Mouse (Mus musculus) retina, adult 2 months (tissue): ENCODE data around the gene B830017H08Rik.

Experiments used
- DNase-seq: peaks from one replicate; pipeline ENCODE4 v3.0.0-alpha.2; 2012; ENCODE audit warnings: low read depth, low spot score

The B830017H08Rik gene

DNA sequence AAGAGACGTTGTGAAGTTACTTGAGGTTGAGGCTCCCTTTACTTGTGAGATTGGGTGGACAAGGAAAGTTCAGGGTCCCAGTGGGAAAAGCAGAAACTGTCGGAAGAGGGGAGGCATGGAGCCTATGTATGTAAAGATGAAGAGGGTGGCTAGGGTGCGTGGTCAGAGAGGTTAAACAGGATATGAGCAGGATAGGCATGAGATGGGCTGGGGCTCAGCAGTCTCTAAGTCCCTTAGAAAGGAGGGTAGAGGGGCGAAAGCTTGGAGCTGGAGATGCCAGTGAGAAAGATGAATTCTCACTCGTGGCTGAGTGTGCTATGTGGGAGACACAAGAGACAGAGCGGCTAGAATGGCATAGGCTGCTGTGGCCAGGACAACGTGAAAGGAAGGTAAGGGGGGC, at the start of gene B830017H08Rik:
Gene B830017H08Rik (plus strand): TSS at position 301 of the 400 bp plus-strand sequence.
- DNase-seq = no peak

DNA sequence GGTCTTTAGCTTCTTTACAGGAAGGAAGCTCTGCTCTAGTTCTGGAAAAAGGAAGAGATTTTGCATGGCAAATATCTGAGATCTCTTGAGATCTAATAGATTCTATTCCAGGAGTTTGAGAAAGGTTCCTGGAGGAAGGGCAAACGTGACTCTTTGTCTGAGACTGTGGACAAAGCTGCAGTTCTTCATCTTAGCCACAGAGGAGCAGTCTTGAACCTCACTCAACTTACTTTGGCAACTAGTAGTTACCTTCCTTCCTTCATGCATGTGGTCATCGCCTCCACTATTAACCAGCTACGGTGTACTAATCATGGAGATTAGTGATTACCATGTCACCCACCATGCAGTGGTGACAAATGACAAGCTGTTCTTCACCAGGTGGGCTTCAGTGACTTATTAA, 47.6 kb upstream of the B830017H08Rik start:
- DNase-seq = no peak

DNA sequence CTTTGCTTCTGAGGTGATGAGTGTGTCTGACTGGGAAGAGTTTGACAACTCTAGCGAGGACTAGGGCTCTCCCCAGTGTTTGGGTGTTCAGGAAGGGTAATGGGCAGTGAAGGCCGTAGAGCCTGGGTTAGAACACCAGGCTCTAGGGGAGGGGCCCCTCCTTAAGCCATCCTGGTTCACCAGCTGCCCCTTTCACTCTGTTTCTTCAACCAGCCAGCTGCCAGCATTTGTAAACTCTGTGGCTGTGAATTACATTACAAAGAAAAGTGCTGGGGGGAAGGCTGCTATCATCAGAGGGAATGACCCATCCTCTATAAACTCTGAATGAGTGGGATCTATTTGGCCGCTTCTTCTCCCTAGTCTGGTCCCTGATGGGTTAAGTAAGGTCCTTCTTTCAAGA, 40.2 kb upstream of the B830017H08Rik start:
- no peak for DNase-seq

DNA sequence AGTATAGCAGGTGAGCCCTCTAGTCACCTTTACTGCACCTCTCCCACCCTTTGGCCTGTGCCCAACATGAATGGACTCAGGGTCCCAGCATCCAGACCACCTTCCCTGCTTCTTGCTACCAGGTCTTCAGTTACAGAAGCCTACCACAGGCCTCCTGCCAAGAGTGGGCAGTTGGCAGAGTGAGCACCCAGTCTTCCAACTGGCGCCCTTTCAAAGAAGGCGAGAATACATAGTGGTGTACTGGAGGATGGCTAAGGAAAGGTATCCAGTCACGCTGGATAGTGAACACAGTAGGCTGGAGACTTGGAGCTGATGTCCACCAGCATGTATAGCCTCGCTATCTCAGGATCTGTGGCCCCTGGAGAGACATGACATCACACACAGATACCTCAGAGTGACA, 38.9 kb upstream of the B830017H08Rik start:
- no peak for DNase-seq

DNA sequence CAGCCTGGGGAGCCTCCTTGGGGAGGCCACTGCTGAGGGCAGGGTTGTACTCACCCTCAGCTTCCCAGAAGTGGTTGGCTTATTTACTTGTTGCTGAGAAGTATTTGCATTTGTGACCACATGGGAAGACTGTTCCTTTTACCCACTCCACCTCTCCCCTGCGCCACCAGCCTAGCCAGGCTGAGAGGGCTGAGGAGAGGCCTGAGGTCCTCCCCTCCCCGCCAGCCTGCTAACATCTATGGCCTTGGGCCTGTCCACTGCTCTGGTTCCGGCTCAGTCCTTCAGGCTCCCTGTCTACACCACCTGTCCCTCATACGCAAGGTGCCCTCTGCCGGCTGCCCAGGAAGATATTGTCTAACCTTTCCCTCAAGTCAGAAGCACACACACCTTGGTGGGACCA, 37.3 kb upstream of the B830017H08Rik start:
- DNase-seq = no peak

DNA sequence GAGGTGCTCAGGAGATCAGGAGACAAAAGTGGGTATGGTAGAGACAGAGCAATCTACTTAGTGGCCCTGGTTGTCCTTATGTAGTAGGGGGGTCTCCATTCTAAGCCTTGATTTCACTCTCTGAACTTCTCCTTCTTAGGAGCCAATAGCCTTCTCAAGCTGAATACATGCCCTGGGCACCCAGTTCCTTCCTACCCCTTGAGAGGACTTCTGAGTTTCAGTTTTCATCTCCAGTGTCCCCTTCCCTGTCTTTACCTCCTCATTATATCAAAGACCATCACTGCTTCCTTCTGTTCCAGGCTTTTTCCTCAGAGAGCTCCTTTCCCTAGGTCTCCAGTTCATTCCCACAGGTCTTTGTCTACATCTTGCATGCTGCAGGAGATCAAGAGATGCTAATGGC, 36.4 kb upstream of the B830017H08Rik start:
- no peak for DNase-seq

DNA sequence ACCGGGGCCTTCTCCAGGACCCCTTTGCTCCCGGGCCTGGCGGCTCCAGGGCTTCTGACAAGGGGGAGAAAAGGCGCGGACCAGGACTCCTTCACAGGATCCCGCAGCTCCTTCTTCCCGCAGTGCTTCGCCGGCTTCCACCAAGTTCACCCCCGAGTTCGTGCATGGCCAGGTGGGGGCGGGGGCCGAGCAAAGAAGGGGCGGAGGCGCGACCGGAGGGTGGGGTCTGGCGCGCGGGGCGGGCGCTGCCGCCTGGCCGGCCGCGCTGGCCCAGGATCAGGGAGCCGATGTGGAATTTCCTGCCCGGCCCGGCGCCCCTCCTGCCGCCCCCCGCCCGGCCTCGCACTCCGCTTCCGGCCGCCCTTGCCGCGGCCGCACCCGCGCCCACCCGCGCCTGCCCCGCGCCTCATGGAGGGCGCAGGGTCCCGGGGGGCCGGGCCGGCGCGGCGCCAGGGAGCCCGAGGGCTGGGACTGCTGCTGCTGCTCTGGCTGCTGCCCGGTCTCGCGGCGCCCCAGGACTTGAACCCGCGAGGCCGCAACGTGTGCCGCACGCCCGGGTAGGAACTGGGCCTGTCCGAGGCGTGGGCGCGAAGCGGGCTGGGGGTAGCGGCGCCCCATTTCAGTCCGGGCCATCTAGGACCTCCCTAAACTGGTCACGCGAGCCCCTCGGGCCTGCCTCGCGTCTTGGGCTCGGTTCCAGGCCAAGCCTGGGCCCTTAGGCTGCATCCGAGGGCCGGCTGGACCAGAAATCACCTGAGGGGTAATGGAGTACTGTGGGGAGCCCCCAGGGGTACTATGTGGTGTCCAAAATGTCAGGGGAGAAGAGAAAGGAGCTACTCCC, 35.7 kb upstream of the B830017H08Rik start, which contains the start of gene Scarf2:
Gene Scarf2 (plus strand): TSS at position 312 of the 841 bp plus-strand sequence.
- no peak for DNase-seq

DNA sequence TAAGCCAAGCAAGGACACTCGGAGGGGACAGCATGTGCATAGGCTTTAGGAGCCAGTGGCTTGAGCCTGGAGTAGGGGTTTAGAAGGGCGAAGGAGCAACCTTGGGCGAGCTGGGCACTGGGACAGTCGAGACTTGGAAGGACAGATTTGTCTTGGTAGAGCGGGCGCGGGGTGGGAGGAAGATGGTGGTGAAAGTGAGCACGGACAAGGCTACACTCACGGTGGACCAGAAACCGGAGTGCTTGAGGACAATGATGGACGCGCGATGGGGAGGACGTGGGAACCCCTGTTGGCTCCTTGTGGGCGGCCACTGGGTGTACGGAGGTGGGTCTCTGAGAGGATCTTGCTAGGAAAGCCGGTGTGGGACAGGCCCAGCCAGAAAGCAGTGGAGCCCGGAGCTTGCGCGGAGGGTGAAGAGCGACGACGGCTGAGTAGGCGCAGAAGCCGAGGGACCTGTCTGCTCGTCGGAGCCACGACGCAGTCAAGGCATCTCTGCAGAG, 35.1 kb upstream of the B830017H08Rik start:
- DNase-seq = no peak

DNA sequence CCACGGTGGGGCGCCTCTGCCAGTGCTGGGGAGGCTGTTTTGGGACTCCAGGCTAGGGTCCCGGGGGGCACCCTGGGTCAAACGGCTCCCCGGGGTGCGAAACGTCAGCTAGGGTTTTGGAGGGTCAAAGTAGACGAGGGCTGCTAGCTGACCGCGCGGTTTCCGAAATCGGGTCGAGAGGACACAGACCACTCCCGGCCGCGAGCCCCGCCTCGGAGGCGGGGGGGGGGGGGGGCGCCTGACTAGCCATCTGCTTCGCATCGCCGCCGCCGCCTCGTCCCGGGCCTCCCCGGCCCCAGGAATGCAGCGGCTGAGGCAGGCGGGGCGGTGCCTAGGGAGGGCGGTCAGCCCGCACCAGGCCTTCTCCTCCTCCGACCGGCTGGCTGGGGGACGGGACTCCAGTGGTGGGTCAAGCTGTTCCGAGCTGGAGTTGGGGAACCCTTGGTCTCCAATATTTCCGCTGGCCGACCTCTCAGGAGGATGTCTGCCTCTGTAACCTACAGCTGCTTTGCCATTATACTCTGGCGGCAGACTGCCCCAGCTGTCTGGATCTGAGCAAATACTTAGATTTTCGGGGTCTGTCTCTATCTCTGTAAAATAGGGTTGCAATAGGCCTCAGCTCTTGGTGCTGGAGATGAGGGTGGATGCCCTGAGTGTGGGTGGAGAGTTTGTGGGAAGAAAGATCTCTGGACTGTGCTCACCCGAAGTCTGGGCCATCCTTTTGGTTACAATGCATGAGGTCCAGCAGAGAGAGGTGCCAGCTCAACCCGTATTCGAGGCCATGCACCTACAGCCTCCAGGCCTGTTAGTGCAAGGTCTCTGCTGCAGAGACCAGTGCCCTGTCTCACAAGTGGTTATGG, 34.4 kb upstream of the B830017H08Rik start:
- DNase-seq = no peak

DNA sequence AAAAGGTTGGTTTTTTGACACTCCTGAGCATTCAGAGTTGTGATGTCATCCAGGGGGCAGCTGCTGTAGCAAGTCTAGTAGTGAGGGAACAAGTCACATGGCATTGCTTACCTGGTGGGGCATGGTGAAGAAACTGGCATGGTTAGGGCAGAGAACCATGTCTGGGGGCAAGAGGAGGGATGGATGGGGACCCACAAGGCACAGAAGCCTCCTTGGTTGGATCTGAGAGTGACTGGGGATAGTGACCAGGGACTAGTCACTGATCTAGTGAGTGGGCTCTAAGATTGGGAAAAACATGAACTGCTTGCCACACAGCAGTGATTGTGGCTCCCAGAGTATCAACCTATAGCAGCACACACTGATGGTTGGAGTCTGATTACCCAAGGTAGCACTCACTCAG, 33.3 kb upstream of the B830017H08Rik start:
- DNase-seq = no peak

DNA sequence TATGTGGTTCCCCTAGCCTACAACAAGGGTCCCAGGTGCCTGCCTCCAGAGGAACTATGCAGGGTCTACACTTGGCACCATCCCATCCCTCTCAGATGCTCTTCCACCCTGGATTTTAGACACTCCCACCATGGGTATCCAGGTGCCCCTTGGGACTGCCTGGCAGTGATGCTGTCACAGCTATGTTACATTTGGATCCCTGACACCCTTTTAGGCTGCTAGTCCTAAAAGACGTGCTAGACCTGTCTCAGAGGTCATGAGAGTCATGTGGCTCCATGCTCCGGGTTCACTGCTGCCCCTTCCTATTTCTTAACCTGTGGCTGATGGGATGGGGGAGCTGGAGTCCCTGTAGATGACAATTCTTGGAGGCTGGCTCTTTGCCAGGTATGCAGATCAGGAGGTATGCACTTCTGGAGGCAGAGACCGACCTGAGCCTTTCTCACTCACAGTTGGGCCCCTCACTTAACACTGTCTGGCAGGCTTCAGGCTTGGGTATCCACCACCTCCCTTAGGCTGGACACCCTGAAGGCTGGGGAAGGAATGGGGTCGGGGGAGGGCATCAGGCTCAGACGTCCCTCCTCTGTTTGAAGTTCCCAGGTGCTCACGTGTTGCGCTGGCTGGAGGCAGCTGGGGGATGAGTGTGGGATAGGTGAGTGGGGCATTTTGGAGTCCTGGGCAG, 31.0 kb upstream of the B830017H08Rik start:
- no peak for DNase-seq

DNA sequence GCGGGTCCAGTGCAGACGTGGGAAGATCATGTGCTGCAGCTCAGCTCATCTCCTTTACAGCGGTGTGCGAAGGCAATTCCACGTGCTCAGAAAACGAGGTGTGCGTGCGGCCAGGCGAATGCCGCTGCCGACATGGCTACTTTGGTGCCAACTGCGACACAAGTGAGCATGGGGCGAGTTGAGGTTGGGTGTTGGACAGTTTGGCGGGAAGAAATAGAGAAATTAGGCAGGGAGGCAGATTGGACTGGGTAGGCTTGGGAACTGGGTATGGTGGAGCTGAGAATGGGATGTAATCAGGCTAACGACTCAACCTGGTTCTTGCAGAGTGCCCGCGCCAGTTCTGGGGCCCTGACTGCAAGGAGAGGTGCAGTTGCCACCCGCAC, 30.5 kb upstream of the B830017H08Rik start:
- no peak for DNase-seq

DNA sequence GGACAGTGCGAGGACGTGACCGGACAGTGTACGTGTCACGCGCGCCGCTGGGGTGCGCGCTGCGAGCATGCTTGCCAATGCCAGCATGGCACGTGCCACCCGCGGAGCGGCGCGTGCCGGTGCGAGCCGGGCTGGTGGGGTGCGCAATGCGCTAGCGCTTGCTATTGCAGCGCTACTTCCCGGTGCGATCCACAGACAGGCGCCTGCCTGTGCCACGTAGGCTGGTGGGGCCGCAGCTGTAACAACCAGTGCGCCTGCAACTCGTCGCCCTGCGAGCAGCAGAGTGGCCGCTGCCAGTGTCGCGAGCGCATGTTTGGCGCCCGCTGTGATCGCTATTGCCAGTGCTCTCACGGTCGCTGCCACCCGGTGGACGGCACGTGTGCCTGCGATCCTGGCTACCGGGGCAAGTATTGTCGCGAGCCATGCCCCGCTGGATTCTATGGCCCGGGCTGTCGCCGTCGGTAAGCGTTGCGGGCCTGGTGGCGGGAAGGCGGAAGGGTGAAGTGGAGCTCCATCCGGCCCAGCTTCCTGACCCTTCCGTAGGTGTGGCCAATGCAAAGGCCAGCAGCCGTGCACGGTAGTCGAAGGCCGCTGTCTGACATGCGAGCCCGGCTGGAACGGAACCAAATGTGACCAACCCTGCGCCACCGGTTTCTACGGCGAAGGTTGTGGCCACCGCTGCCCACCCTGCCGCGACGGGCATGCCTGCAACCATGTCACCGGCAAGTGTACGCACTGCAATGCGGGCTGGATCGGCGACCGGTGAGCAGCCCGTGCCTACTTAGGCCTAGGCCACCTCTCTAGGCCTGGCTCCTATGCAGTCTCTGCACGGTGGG, 29.9 kb upstream of the B830017H08Rik start:
- DNase-seq = no peak

DNA sequence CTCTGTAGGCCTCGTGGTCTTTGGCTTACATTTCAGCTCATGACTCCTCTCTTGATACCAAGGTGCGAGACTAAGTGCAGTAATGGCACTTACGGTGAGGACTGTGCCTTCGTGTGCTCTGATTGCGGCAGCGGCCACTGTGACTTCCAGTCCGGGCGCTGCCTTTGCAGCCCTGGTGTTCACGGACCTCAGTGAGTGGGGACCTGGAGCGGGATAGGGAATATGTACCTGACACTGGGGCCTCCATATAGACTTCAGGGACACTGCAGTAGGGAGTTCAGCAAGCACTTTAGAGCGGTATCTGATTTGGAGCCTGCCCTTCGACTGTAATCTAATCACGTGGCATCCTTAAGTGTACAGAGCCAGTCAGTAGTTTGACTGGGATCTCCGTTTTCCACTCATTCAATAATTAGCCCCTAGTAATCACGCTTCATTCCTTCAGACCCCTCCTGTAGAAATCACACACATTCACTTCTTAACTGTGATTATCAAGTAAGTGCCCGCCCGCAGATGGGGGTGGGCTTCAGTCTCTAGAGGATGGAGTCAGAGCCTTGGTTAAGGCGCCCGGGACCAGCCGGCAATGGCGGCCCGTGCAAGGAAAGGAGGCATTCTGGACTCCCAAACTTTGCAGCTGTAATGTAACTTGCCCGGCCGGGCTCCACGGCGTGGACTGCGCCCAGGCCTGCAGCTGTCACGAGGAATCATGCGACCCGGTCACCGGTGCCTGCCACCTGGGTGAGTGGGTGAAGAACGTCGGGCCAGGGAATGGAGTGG, 29.1 kb upstream of the B830017H08Rik start:
- DNase-seq = no peak

DNA sequence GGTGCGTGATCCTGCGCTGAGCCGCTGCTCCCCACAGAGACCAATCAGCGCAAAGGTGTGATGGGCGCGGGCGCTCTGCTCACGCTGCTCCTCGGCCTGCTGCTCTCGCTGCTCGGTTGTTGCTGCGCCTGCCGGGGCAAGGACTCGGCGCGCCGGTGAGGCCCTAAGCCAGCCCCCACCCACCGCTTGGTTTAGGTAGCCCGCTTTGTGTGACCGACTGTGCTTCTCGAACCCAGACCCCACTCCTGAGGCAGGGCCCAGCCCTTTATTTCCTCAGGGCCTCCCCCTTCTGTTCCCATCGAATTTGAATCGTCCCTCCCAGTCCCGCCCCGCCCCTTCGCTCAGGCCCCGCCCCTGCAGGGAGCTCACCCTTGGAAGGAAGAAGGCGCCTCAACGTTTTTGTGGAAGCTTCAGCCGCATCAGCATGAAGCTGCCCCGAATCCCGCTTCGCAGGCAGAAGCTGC, 28.4 kb upstream of the B830017H08Rik start:
- no peak for DNase-seq

DNA sequence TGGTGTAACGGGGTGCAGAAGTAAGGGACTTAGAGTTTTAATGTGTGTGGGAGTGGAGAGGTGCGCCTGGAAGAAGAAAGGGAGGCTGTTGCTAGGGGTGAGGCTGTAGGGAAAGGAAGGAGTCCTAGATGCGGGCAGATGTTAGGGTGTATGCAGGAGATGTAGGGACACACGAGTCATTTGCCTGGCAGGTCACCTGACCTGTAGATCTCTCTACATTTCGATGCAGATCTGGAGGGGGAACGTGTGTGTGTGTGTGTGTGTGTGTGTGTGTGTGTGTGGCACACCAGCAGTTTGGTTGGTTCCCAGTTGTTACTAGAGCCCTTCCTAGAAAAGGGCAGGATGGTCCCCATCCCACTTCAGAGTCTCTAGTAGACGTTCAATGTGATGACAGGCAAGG, 27.9 kb upstream of the B830017H08Rik start:
- no peak for DNase-seq

DNA sequence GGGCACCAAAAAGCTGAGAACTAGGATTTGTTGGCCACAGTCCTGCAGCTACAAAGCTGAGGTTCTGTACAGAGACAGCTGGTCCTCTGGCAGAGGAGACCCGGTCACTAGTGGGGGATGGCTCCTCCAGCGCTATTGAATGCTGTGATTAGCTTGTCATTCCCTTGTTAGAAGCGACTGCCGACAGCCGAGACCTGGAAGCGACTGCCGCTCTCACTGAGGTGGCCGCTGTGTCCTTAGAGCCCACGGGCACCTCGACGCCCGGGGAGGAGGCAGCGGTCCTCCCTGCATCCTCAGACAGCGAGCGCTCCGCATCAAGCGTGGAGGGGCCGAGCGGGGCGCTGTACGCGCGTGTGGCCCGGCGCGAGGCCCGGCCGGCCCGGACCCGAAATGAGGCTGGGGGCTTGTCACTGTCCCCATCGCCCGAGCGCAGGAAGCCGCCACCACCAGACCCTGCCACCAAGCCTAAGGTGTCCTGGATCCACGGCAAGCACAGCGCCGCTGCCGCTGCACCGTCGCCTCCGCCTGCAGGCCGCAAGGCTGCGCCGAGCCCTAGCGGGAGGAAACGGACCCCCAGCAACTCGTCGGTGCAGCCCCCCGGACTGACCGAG, 26.2 kb upstream of the B830017H08Rik start:
- no peak for DNase-seq

DNA sequence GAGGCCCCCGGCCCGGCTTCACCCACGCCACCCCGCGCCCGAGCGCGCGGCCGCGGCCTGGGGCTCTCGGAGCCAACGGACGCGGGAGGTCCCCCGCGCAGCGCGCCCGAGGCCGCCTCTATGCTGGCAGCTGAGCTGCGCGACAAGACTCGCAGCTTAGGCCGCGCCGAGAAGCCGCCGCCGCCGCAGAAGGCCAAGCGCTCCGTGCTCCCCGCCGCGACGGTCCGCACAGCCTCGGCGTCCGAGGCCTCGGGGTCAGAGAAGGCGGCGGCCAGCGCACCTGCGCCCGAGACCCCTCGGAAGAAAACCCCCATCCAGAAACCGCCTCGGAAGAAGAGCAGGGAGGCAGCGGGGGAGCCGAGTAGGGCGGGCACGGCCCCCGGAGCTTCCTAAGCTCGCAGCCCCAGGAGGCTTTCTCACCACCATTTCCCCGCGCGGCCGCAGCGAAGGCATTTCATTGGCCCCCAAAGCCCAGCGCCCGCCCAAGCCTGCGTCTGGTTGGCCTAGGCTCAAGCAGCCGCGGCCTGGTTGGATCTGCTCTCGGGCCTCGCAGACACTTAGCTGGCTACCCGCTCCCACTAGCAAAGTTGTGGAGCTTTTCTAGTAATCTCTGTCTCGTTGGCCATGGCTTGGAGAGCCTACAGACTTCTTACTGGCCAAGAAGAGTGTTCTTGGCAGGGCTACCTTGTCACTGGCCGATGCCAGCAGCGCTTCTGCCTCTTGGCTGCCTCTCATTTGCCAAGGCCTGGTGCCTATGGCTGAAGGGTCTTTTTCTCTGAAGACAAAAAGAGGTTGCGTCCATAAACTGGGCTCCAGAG, 25.5 kb upstream of the B830017H08Rik start:
- peak; percentile 65 for DNase-seq

DNA sequence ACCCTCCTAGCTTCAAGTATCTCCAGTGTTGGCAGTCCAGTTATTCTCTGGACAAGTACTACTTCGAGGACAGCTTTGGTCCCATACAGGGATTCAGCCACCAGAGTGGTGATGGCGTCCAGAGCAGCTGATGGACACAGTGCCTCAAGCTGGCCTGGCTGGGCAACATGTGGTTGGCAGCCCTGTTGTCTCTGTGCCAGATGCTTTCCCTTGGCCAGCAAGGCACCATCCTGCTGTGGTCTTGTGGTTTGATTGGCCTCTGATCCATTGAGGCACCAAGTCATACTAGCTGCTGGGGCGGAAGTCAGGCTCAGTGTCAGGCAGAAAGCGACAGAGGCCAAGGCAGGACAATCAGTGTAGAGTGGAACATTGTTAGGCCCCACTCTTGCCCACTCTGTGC, 23.8 kb upstream of the B830017H08Rik start:
- no peak for DNase-seq
